Mouse (Mus musculus) thymus, adult 2 months (tissue): ENCODE results near the gene Amt. TPM values are rescaled to one million over a fixed set of nuclear protein-coding genes. Genes with fewer than 3 reads are reported as not detected.
"Not testable (repeated sequence)": the region's sequence is repeated elsewhere in the genome, so short reads cannot be mapped to it uniquely, and the experiment has no call there.

Experiments
- DNase-seq: peaks from one replicate; pipeline ENCODE4 v3.0.0; 2021
- H3K27ac ChIP-seq: fragments of 200-500 bp; 2 replicates; pipeline ENCODE4 v1.5.1; 2012; ENCODE audit warnings: low read length, control low read depth; ENCODE audit not compliant: control insufficient read depth, insufficient read depth
- H3K27me3 ChIP-seq: fragments of 200-500 bp; 2 replicates; pipeline ENCODE4 v1.6.1; 2012; ENCODE audit warnings: mild to moderate bottlenecking, low read length, moderate library complexity, mixed read lengths; ENCODE audit not compliant: control insufficient read depth, insufficient read depth
- H3K36me3 ChIP-seq: fragments of 200-500 bp; 2 replicates; pipeline ENCODE4 v1.6.1; 2012; ENCODE audit warnings: mild to moderate bottlenecking, low read length, moderate library complexity; ENCODE audit not compliant: control insufficient read depth, insufficient read depth
- H3K4me1 ChIP-seq: fragments of 200-500 bp; replicated peaks from 2 replicates; pipeline ENCODE4 v1.6.1; 2012; ENCODE audit warnings: low read length; ENCODE audit not compliant: control insufficient read depth, insufficient read depth
- H3K4me3 ChIP-seq: fragments of 200-500 bp; 2 replicates; pipeline ENCODE4 v1.5.1; 2012; ENCODE audit warnings: mild to moderate bottlenecking, low read length, control low read depth, moderate library complexity; ENCODE audit not compliant: control insufficient read depth, insufficient read depth
- CTCF ChIP-seq: fragments of 200-500 bp; IDR thresholded peaks from 2 replicates; pipeline ENCODE4 v1.5.1; 2012; ENCODE audit warnings: mild to moderate bottlenecking, control low read depth, low read length, moderate library complexity, borderline replicate concordance; ENCODE audit not compliant: control insufficient read depth, poor library complexity, insufficient read depth; ENCODE audit errors: extremely low read depth
- POLR2A ChIP-seq: fragments of 200-500 bp; IDR thresholded peaks from 2 replicates; pipeline ENCODE4 v1.6.1; 2012; ENCODE audit warnings: mild to moderate bottlenecking, low read length, control low read depth, moderate library complexity; ENCODE audit not compliant: control insufficient read depth, poor library complexity, insufficient read depth; ENCODE audit errors: extremely low read depth
- WGBS: fragments of 180-500 bp; shearing (Covaris S2); methylation state at CpG from one replicate; pipeline ENCODE4 v1.1.7; 2018; 5-methylcytosine and 5-hydroxymethylcytosine counted together
- polyA plus RNA-seq: library from polyadenylated mRNA; depleted of rRNA; stranded (reverse); fragments of >200 nt; gene quantifications from 2 replicates; pipeline ENCODE4 v1.2.3, GENCODE M21; 2012

The Amt gene
- polyA plus RNA-seq, 1 experiment: 4.4 TPM

DNA sequence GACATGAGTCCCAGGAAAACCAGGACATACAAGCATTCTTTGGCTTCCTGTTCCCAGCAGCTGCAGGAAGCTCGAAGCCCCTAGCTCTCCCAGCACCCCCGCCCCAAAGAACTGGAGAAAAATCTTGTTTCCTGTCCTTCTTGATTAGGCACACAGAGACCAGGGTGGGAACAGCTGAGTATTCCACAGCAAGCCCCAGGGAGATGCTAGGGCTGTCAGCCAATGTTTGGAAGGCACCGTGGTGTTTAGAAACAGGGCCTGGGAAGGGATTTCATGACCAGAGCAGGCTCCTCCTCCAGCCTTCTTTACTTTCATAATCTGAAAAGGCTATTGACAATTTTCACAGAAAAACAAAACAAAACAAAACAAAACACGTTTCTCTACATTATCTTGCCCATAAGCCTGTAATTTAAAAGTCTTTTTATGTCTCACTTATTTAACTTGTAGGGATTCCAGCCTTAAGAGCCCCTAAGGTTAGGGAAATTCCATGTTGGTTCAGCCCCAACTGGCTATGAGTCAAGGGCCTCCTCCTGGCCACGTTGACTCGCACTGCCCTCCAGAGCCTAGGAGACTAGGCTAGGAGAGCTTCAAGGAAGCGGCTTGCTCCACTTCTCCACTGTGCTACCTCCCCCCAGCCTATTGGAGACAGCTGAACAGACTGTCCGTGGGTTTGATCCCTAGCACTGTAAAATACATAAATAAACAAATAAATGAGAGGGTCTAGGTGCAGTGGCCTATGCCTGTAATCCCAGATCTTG, 16.4 kb upstream of the Amt start:
- 65% methylated on average over 8 of the region's 8 CpGs for WGBS
- Histone ChIP-seq H3K27ac (no peak overlapping the region), H3K4me1 (no peaks in the 10 kb centered on the region), H3K4me3 (no peak overlapping the region), H3K27me3 (no peaks in the 10 kb centered on the region), H3K36me3 (no peaks in the 10 kb centered on the region)
- no peak for DNase-seq
- no peak for TF ChIP-seq CTCF
- no peak for TF ChIP-seq POLR2A

DNA sequence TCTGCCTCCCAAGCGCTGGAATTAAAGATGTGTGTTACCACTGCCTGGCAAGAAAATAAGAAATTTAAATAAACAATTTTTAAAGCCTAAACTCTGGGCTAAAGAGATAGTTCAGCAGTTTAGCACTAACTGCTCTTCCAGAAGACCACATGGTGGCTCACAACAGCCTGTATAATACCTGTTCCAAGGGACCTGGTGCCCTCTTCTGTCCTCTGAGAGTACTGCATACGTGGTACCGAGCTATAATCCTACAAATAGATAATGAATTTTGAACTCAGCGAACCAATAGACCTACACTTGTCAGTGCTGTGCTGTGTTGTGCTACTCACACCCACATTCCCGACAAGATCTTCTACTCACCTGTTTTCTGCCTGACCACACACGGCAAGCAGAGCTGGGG, 12.2 kb upstream of the Amt start:
- no peak overlapping the region for H3K4me3 ChIP-seq
- no peaks in the 10 kb centered on the region for H3K27me3 ChIP-seq
- no peaks in the 10 kb centered on the region for H3K36me3 ChIP-seq
- no peak for TF ChIP-seq CTCF
- WGBS: 6% methylated on average over 6 of the region's 6 CpGs
- no peak overlapping the region for H3K27ac ChIP-seq
- no peaks in the 10 kb centered on the region for H3K4me1 ChIP-seq
- DNase-seq: peak; percentile 79

DNA sequence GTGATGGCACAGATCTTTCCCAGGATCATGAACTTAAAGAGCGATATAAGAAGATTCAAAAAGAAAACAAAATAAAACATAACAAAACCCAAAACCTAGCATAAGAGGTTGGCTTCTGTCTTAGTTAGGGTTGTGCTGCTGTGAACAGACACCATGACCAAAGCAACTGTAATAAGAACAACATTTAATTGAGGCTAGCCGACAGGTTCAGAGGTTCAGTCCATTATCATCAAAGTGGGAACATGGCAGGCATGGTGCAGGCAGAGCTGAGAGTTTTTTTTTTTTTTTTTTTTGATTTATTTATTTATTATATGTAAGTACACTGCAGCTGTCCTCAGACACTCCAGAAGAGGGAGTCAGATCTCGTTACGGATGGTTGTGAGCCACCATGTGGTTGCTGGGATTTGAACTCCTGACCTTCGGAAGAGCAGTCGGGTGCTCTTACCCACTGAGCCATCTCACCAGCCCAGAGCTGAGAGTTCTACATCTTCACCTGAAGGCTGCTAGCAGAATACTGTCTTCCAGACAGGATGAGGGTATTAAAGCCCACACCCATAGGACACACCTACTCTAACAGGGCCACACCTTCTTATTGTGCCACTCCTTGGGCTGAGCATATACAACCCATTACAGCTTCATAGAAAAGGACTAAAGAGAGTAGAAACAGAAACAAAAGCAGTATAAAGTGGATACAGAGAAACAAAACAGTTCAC, 9.0 kb upstream of the Amt start:
- not testable (repeated sequence) for H3K4me3 ChIP-seq, H3K4me1 ChIP-seq, H3K27ac ChIP-seq, DNase-seq, H3K36me3 ChIP-seq, H3K27me3 ChIP-seq
- 74% methylated on average over 6 of the region's 6 CpGs for WGBS

DNA sequence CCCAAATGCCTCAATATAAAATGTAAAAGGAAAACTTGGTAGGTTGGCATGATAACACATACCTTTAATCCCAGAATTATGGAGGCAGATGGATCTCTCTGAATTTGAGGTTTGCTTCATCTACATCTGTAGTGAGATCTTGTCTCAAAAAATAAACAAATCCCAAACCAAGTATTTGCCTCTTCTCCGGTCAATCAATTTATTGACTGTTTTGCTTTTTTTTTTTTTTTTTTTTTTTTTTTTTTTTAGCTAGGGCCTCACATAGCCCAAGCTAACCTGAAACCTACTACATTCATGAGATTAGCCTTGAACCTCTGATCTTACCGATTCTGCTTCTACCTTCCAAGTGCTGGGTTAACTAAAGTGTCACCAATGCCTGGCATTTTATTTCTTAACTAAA, 7.3 kb upstream of the Amt start:
- H3K27ac ChIP-seq: no peak overlapping the region
- DNase-seq: no peak
- H3K36me3 ChIP-seq: no peaks in the 10 kb centered on the region
- TF ChIP-seq CTCF: no peak
- TF ChIP-seq POLR2A: no peak
- H3K27me3 ChIP-seq: no peaks in the 10 kb centered on the region
- WGBS: 73% methylated on average over 2 of the region's 2 CpGs
- H3K4me1 ChIP-seq: 0 out of 2 replicates have a peak, but pooled peaks cover 2% of the 10 kb centered on the region
- H3K4me3 ChIP-seq: no peak overlapping the region

GRCm38 (mm10) chr9:108290016-108290750, 6.5 kb upstream of the Amt start, which contains the start of gene Nicn1:
TSS of gene Nicn1 (plus strand) at chr9:108290429.
- TF ChIP-seq CTCF: no peak
- peak; percentile 60; the same call in 1 of the 2 replicates for TF ChIP-seq POLR2A
- Histone ChIP-seq H3K27me3 (no peaks in the 10 kb centered on the region), H3K4me3 (peak within 1 kb of the TSS; percentile 60), H3K4me1 (0 out of 2 replicates have a peak, but pooled peaks cover 2% of the 10 kb centered on the region), H3K36me3 (no peaks in the 10 kb centered on the region), H3K27ac (no peak within 1 kb of the TSS)
- 2% methylated on average over 32 of the region's 32 CpGs for WGBS
- peak; percentile 89 for DNase-seq

DNA sequence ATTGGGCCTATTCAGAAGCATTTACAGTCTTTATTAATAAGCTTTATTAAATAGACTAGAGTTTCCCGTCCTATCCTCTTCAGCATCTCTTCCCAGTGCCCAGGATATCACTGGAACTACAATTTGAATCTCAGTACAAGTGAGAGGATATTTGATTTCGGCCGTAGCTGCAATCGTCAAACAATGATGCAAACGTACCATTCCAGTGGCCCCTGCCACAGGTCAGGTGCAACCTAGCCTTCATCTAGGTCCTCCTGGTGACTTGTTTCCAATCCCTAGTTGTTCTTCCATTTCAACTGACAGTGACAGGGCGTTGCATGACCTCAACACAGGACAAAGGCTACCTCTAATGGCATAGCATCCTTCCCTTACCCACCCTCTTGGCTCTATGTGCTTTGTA, 5.9 kb upstream of the Amt start:
- H3K27me3 ChIP-seq: no peaks in the 10 kb centered on the region
- 0 out of 2 replicates have a peak, but pooled peaks cover 2% of the 10 kb centered on the region for H3K4me1 ChIP-seq
- no peak overlapping the region for H3K27ac ChIP-seq
- H3K36me3 ChIP-seq: no peaks in the 10 kb centered on the region
- WGBS: 78% methylated on average over 6 of the region's 6 CpGs
- TF ChIP-seq CTCF: no peak
- TF ChIP-seq POLR2A: no peak
- no peak overlapping the region for H3K4me3 ChIP-seq
- no peak for DNase-seq
